Mouse (Mus musculus) midbrain, embryonic 12.5 days (tissue): Measurements from ENCODE around the gene Il21. TPM values are rescaled to one million over a fixed set of nuclear protein-coding genes. Genes with fewer than 3 reads are reported as not detected.
A peak's percentile ranks its signal among the peaks of the same experiment; 100 is the strongest.

ENCODE experiments used
- ATAC-seq: fragments of 200-750 bp; cut with Nextera tagmentation; 2 replicates; pipeline ENCODE4 v1.8.0; 2017; ENCODE audit warnings: low read depth, moderate TSS enrichment, moderate library complexity; ENCODE audit not compliant: low FRiP score
- H3K27ac ChIP-seq: fragments of 300-500 bp; sonication (generic); replicated peaks from 2 replicates; pipeline ENCODE4 v1.5.1; 2016; ENCODE audit warnings: mild to moderate bottlenecking
- H3K27me3 ChIP-seq: fragments of 300-500 bp; sonication (generic); 2 replicates; pipeline ENCODE4 v1.6.1; 2016; ENCODE audit warnings: mild to moderate bottlenecking
- H3K36me3 ChIP-seq: fragments of 300-500 bp; sonication (generic); 2 replicates; pipeline ENCODE4 v1.6.1; 2016
- H3K4me1 ChIP-seq: fragments of 300-500 bp; sonication (generic); 2 replicates; pipeline ENCODE4 v1.6.1; 2016
- H3K4me2 ChIP-seq: fragments of 300-500 bp; sonication (generic); replicated peaks from 2 replicates; pipeline ENCODE4 v1.6.1; 2016; ENCODE audit warnings: mild to moderate bottlenecking, moderate library complexity
- H3K4me3 ChIP-seq: fragments of 300-500 bp; sonication (generic); 2 replicates; pipeline ENCODE4 v1.5.1; 2016; ENCODE audit warnings: mild to moderate bottlenecking
- H3K9ac ChIP-seq: fragments of 300-500 bp; sonication (generic); replicated peaks from 2 replicates; pipeline ENCODE4 v1.6.1; 2016; ENCODE audit warnings: mild to moderate bottlenecking, moderate library complexity
- H3K9me3 ChIP-seq: fragments of 300-500 bp; sonication (generic); 2 replicates; pipeline ENCODE4 v1.6.1; 2016; ENCODE audit warnings: mild to moderate bottlenecking
- WGBS: fragments of 180-500 bp; shearing (Covaris S2); methylation state at CpG from one replicate; pipeline ENCODE4 v1.1.7; 2016; 5-methylcytosine and 5-hydroxymethylcytosine counted together
- microRNA-seq: library from miRNA; unstranded; fragments of <30 nt; microRNA quantifications from one replicate; pipeline ENCODE4, GENCODE M21; 2017
- polyA plus RNA-seq: library from polyadenylated mRNA; unstranded; fragments of >200 nt; fragmentation: Nextera tagmentation; extraction: Ambion mirVana; gene quantifications from 2 replicates; pipeline ENCODE4 v1.2.1, GENCODE M21; 2016

Il21 gene
- polyA plus RNA-seq, 1 experiment from 2014 or later: not detected

GRCm38 (mm10) chr3:37185534-37185933 is 46.9 kb downstream of the Il21 start:
- H3K9ac ChIP-seq: no peak overlapping the region
- H3K4me2 ChIP-seq: no peak overlapping the region
- H3K4me1 ChIP-seq: peaks cover 11% of the 10 kb centered on the region
- H3K4me3 ChIP-seq: no peak overlapping the region
- no peaks in the 10 kb centered on the region for H3K27me3 ChIP-seq
- no peak overlapping the region for H3K27ac ChIP-seq
- ATAC-seq: no peak
- WGBS: 89% methylated on average over 1 of the region's 1 CpGs
- no peaks in the 10 kb centered on the region for H3K36me3 ChIP-seq
- H3K9me3 ChIP-seq: no peaks in the 10 kb centered on the region

- WGBS: 32% methylated on average over 16 of the region's 16 CpGs
- H3K27ac ChIP-seq: no peak overlapping the region
Measured at GRCm38 (mm10) chr3:37182415-37183269, 49.8 kb downstream of the Il21 start.

GRCm38 (mm10) chr3:37181041-37181440 is 51.4 kb downstream of the Il21 start:
- no peaks in the 10 kb centered on the region for H3K36me3 ChIP-seq
- ATAC-seq: 0 out of 2 replicates have a peak, but pooled peaks have one; percentile 38
- H3K9me3 ChIP-seq: no peaks in the 10 kb centered on the region
- peaks cover 11% of the 10 kb centered on the region for H3K4me1 ChIP-seq
- H3K27me3 ChIP-seq: no peaks in the 10 kb centered on the region
- 18% methylated on average over 2 of the region's 2 CpGs for WGBS
- H3K4me3 ChIP-seq: no peak overlapping the region
- H3K27ac ChIP-seq: no peak overlapping the region
- H3K9ac ChIP-seq: no peak overlapping the region
- no peak overlapping the region for H3K4me2 ChIP-seq

More at GRCm38 (mm10) chr3:37182415-37183269, 49.8 kb downstream of the Il21 start:
- Histone ChIP-seq H3K4me1 (peaks cover 11% of the 10 kb centered on the region), H3K9me3 (no peaks in the 10 kb centered on the region), H3K36me3 (no peaks in the 10 kb centered on the region), H3K27me3 (no peaks in the 10 kb centered on the region), H3K4me3 (no peak overlapping the region), H3K4me2 (no peak overlapping the region), H3K9ac (no peak overlapping the region)
- ATAC-seq: peak; percentile 38; the same call in 1 of the 2 replicates

GRCm38 (mm10) chr3:37180039-37180743 is 52.2 kb downstream of the Il21 start:
- Histone ChIP-seq H3K9me3 (no peaks in the 10 kb centered on the region), H3K27me3 (no peaks in the 10 kb centered on the region), H3K36me3 (no peaks in the 10 kb centered on the region), H3K4me1 (peaks cover 11% of the 10 kb centered on the region), H3K27ac (no peak overlapping the region), H3K4me2 (no peak overlapping the region), H3K9ac (no peak overlapping the region), H3K4me3 (no peak overlapping the region)
- 82% methylated on average over 12 of the region's 12 CpGs for WGBS
- no peak for ATAC-seq

GRCm38 (mm10) chr3:37179472-37179871 is 53.0 kb downstream of the Il21 start:
- Histone ChIP-seq H3K9ac (no peak overlapping the region), H3K36me3 (no peaks in the 10 kb centered on the region), H3K4me3 (no peak overlapping the region), H3K4me1 (peaks cover 11% of the 10 kb centered on the region), H3K27ac (no peak overlapping the region), H3K9me3 (no peaks in the 10 kb centered on the region), H3K4me2 (no peak overlapping the region), H3K27me3 (no peaks in the 10 kb centered on the region)
- 95% methylated on average over 9 of the region's 9 CpGs for WGBS
- no peak for ATAC-seq

- no peaks in the 10 kb centered on the region for H3K36me3 ChIP-seq
- H3K9ac ChIP-seq: no peak overlapping the region
- H3K27me3 ChIP-seq: no peaks in the 10 kb centered on the region
- H3K9me3 ChIP-seq: no peaks in the 10 kb centered on the region
- no peak overlapping the region for H3K4me3 ChIP-seq
- no peaks in the 10 kb centered on the region for H3K4me1 ChIP-seq
- H3K4me2 ChIP-seq: no peak overlapping the region
- no peak for ATAC-seq
- no peak overlapping the region for H3K27ac ChIP-seq
- WGBS: 76% methylated on average over 10 of the region's 10 CpGs
Measured at GRCm38 (mm10) chr3:37174711-37175572, 57.5 kb downstream of the Il21 start.

GRCm38 (mm10) chr3:37173285-37173684 is 59.2 kb downstream of the Il21 start:
- no peaks in the 10 kb centered on the region for H3K27me3 ChIP-seq
- no peak overlapping the region for H3K27ac ChIP-seq
- H3K9ac ChIP-seq: no peak overlapping the region
- no peaks in the 10 kb centered on the region for H3K4me1 ChIP-seq
- no peak overlapping the region for H3K4me2 ChIP-seq
- ATAC-seq: no peak
- no peaks in the 10 kb centered on the region for H3K9me3 ChIP-seq
- H3K4me3 ChIP-seq: no peak overlapping the region
- WGBS: 92% methylated on average over 8 of the region's 8 CpGs
- H3K36me3 ChIP-seq: no peaks in the 10 kb centered on the region

Small RNA genes within 50 kb of the gene (microRNA-seq; reads per million reads assigned to microRNA genes)
- gene Gm24169: not detected

Other genes starting within 250 kb of the Il21 start
- 0.54 and 0.64 TPM in 2 replicates for gene Adad1, start 169.1 kb downstream of the Il21 start, polyA plus RNA-seq
- 0.51 and 0.55 TPM in 2 replicates for gene Il2, start 106.7 kb downstream of the Il21 start, polyA plus RNA-seq
- 7.2 and 7.3 TPM in 2 replicates for gene Bbs12, start 79.9 kb upstream of the Il21 start, polyA plus RNA-seq
- 1.6 and 2.1 TPM in 2 replicates for gene Cetn4, start 80.1 kb upstream of the Il21 start, polyA plus RNA-seq
- gene Fgf2, start 115.7 kb upstream of the Il21 start, polyA plus RNA-seq: 1.2 and 1.3 TPM in 2 replicates
- 42.8 and 43.9 TPM in 2 replicates for gene Spata5, start 187.3 kb upstream of the Il21 start, polyA plus RNA-seq
- 2.4 and 3.6 TPM in 2 replicates for gene Nudt6, start 187.6 kb upstream of the Il21 start, polyA plus RNA-seq